Mouse (Mus musculus) heart, postnatal 25 days (tissue): ENCODE measurements at regions not wholly inside any gene's neighbourhood (a gene's known extent, or its start where the extent isn't known, plus 50 kb on each side); places are given as distances from the start of the nearest gene placed in this dataset.

Experiments
- DNase-seq: peaks from one replicate; pipeline ENCODE4 v3.0.0; 2022; ENCODE audit warnings: low spot score
- intact Hi-C: fragments of 180-260 bp; cut with DNase I; formaldehyde crosslinking; loops from one replicate; pipeline ENCODE4 v1.15.1; 2025

DNA sequence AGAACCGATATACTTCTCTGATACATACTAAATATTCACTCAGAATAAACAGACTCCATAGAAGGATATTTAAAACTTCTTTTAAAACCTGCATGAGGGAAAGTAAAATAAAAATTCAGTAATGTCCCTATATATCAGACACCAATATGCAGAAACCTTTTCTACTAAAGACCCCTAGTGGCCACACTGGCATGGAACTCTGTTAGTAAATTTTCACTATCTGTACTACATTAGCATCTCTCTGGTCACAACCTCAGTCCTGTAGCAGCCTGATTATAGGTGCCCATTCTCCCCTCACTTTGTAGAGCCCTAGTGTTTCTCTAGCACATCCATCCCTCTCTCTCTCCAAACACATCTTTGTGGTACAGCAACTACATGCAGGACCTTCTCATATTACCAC lies 970.3 kb downstream of the Cdh11 start:
- intact Hi-C loops = loop anchor here (10.0 kb wide), 1 partner anchor 190 kb away; no protein-coding TSS in a partner anchor
- no peak for DNase-seq

DNA sequence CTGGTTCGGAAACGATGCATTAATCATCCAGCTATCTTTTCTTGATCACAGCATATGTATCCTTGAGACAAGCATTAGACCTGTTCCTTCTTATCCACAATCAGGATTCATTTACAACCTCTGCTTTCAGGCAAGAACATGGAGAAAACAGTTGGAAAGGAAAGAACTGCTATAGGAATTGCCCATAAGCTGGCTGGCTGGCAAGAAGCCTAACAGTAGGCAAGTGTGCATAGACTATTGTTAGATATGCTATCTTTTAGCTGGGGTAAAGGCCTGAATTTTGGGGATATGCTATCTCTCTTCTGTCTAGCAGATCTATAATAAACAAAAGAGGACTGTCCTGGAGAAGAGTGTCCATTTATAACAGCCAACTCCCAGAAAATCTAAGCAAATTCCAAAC lies 981.9 kb downstream of the Cdh11 start:
- no peak for DNase-seq
- intact Hi-C loops = no loop called here

DNA sequence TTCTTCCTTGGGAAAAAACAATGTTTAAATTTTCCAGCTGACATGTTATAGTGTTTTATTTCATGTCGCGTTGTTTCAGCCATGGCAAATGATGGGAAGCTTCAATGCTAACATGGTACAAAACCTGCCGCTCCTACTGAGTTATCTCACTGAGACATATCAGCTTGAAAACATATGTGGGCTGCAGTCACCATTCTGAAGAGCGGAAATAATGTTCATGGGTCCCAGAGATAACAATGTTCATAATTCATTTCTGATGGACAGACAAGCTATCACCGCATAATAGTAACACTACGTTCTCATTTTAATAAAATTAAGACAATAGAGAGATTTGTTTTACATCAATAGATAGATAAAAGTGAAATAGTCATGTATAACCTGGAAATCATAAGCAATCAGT lies 983.3 kb downstream of the Cdh11 start:
- no peak for DNase-seq
- intact Hi-C loops = no loop called here

DNA sequence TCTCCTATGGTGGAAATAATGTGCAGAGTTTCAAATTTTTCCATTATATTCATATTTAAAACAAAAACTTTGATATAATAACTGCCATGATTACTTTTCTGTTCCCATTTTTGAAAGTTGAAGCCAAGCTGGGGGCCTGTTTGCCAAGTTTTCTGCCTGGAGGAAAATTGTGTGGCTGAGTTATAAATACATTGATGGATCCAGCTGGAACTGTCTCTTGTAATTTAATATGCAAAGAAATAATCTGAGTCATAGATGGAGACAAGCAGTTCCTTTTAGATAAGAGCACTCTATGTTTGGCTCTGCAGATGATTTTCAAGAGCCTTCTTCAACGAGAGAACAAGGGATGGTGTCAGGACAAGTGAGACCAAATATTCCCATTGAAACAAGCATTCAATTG lies 994.7 kb downstream of the Cdh11 start:
- DNase-seq = no peak
- intact Hi-C loops = no loop called here

DNA sequence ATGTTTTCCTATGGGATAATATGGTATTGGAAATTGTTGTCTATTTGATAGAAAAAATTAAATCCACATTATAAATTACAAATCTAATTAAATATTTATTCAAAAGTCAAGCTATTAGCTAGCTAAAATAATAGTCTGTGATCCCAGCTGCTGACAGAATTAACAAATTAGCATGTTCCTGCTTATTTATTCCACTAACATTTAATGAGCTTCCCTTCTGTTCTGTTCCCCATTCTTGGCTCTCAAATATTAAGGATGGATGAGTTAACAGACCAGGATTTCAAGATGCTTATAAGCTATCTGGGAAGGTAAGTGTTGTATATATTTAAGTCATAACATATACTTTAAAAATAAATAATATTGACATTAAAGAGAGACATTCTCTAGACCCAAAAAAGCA lies 998.6 kb downstream of the Cdh11 start:
- intact Hi-C loops = no loop called here
- DNase-seq = no peak

DNA sequence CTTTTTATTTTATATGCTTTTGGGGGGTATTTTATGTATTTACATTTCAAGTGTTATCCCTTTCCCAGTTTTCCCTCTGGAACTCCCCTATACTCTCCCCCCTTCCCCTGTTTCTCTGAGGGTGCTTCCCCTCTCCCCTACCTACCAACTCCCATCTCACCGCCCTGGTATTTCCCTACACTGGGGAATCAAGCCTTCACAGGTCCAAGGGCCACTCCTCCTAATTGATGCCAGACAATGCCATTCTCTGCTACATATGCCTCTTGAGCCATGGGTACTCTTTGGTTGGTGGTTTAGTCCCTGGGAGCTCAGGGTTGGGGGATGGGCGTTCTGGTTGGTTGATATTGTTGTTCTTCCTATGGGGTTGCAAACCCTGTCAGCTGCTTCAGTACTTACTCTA lies 1002.9 kb downstream of the Cdh11 start:
- no peak for DNase-seq
- intact Hi-C loops = no loop called here

DNA sequence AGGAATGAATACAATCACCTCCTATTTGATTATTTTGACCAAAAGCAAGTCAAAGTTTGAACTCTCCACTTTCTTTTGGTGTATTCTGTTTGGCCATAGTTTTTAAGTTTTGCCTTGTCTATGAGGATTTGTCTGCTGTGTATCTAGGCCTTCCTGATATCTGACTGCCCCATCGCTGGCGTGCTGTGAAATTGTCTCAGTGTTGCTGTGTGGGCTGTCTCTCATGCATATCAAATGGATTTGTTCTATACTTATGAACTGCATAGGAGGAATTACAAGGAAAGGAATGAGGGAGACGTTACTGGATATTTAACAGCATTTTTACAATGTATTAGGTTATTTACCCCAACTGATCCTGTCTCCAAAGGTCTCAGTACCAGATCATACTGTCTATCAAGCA lies 1003.5 kb downstream of the Cdh11 start:
- intact Hi-C loops = no loop called here
- no peak for DNase-seq

DNA sequence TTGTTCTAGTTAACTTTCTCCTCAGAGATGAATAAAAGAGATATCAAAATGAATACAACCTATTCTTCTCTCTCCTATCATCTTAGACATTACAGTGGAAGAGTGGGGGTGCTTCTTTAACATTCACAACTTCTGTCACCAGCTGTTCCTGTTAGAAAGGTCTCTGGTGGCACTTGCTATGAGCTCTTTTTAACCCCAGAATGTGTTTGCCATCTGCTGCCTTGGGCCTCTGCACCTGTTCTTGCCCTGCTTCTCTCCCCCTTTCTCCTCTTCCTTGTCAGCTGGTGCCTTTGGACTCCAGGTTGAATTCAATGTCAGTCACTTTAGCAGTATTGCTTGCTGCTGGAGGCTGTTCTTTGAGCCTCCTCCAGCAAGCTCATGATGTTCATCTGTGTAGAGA lies 1005.5 kb downstream of the Cdh11 start:
- no peak for DNase-seq
- intact Hi-C loops = no loop called here

DNA sequence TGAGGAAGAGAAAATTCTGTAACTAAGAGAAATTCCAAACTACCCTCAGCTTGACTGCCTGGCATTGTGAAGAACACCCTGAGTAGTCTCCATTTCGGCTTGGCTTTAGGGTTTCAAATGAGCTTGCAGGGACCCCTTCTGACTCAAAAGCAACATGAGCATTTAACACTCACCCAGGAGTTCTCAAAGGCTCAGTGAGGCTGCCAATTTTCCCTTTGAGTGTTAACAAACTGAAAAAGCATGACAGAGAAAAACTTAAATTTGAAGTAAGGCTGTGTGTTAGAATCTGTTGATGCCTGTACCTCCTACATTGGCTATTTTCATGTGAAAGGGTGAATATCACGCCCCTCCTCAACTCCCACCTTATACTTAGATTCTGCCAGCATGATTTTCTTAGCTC lies 1017.9 kb downstream of the Cdh11 start:
- intact Hi-C loops = no loop called here
- DNase-seq = no peak
